Mouse (Mus musculus): ENCODE data around the gene Prima1.

GRCm38 (mm10) chr12:103272176-103272575 is 30.2 kb upstream of the Prima1 start:
- TF ChIP-seq CTCF (IDR thresholded peaks at IDR 0.05; ENCODE audit: low read depth, low read length) (no peak), POLR2A (IDR thresholded peaks at IDR 0.05; ENCODE audit: borderline replicate concordance, low read depth, low read length) (no peak)
